Mouse (Mus musculus) lung, postnatal 14 days (tissue): ENCODE measurements around the gene Col28a1.
A peak's percentile ranks its signal among the peaks of the same experiment; 100 is the strongest.

ENCODE experiments used
- DNase-seq: peaks from one replicate; pipeline ENCODE4 v3.0.0; 2021

The Col28a1 gene

GRCm38 (mm10) chr6:8105870-8106706 is 86.3 kb downstream of the Col28a1 start:
- DNase-seq, result no peak

GRCm38 (mm10) chr6:8101224-8101623 is 91.2 kb downstream of the Col28a1 start:
- no peak for DNase-seq

- no peak for DNase-seq
Measured at GRCm38 (mm10) chr6:8095856-8096255, 96.6 kb downstream of the Col28a1 start.

- DNase-seq, result no peak
Measured at GRCm38 (mm10) chr6:8094160-8094953, 98.1 kb downstream of the Col28a1 start.

GRCm38 (mm10) chr6:8093556-8093955 is 98.9 kb downstream of the Col28a1 start:
- no peak for DNase-seq

GRCm38 (mm10) chr6:8086847-8087246 is 105.6 kb downstream of the Col28a1 start:
- DNase-seq, result peak; percentile 21

- DNase-seq, result no peak
Measured at GRCm38 (mm10) chr6:8084806-8085205, 107.6 kb downstream of the Col28a1 start.

GRCm38 (mm10) chr6:8083196-8083595 is 109.2 kb downstream of the Col28a1 start:
- no peak for DNase-seq

GRCm38 (mm10) chr6:8077572-8078146 is 114.8 kb downstream of the Col28a1 start:
- no peak for DNase-seq

GRCm38 (mm10) chr6:8074914-8075313 is 117.5 kb downstream of the Col28a1 start:
- no peak for DNase-seq

GRCm38 (mm10) chr6:8068979-8069378 is 123.4 kb downstream of the Col28a1 start:
- DNase-seq, result no peak

- no peak for DNase-seq
Measured at GRCm38 (mm10) chr6:8068394-8068793, 124.0 kb downstream of the Col28a1 start.

GRCm38 (mm10) chr6:8067124-8067523 is 125.3 kb downstream of the Col28a1 start:
- DNase-seq, result no peak

GRCm38 (mm10) chr6:8066208-8066607 is 126.2 kb downstream of the Col28a1 start:
- peak; percentile 64 for DNase-seq

GRCm38 (mm10) chr6:8059199-8059598 is 133.2 kb downstream of the Col28a1 start:
- no peak for DNase-seq

GRCm38 (mm10) chr6:8048216-8048615 is 144.2 kb downstream of the Col28a1 start:
- no peak for DNase-seq

GRCm38 (mm10) chr6:8046446-8046845 is 146.0 kb downstream of the Col28a1 start:
- DNase-seq, result peak; percentile 20

- DNase-seq, result no peak
Measured at GRCm38 (mm10) chr6:8045825-8046224, 146.6 kb downstream of the Col28a1 start.

- DNase-seq, result no peak
Measured at GRCm38 (mm10) chr6:8028711-8029110, 163.7 kb downstream of the Col28a1 start.

GRCm38 (mm10) chr6:8025332-8026129 is 166.9 kb downstream of the Col28a1 start:
- no peak for DNase-seq

GRCm38 (mm10) chr6:8023527-8023926 is 168.9 kb downstream of the Col28a1 start:
- no peak for DNase-seq

- DNase-seq, result no peak
Measured at GRCm38 (mm10) chr6:7994736-7995135, 197.7 kb downstream of the Col28a1 start.

- peak; percentile 75 for DNase-seq
Measured at GRCm38 (mm10) chr6:7983646-7983979, 208.8 kb downstream of the Col28a1 start.
